8 mouse cellular contexts compared by ENCODE assay signal in the genomic region with DNA sequence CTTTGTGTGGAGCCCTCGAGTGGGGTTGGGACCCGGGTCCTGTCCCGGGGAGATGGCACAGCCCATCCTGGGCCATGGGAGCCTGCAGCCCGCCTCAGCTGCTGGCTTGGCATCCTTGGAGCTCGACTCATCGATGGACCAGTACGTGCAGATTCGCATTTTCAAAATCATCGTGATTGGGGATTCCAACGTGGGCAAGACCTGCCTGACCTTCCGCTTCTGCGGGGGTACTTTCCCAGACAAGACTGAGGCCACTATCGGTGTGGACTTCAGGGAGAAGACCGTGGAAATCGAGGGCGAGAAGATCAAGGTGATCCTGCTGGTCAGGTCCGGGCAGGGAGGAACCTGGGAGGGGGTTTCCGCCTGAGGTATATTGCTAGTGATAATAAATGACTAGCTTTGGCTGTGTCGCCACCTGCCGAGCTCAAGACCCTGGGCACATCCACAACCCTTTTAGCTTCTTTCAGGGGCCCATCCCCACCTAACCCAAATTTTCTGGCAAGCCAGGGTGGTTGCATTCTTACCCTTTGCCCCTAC. TPM values are rescaled to one million over a fixed set of nuclear protein-coding genes. Genes with fewer than 3 reads are reported as not detected.
DNase-seq lines count a peak whose midpoint lies in the region; ATAC-seq lines count a peak whose summit lies in the region.

No protein-coding gene starts in this region.

- H3K4me2 ChIP-seq in lung, embryonic 16.5 days (ENCODE audit: low read depth, low read length): peak overlapping the region; percentile 77
- H3K4me2 ChIP-seq in intestine, embryonic 16.5 days (ENCODE audit: low read depth, low read length): peak overlapping the region; percentile 80
- H3K4me2 ChIP-seq in neural tube, embryonic 12.5 days (replicated peaks): peak overlapping the region; percentile 67

- no peak overlapping the region for H3K27ac ChIP-seq in lung, embryonic 16.5 days (ENCODE audit: low read length)
- H3K27ac ChIP-seq in intestine, embryonic 16.5 days (ENCODE audit: low read length): no peak overlapping the region
- peak overlapping the region; percentile 68; the same call in 1 of the 2 replicates for H3K27ac ChIP-seq in neural tube, embryonic 12.5 days

- peak overlapping the region; percentile 49 for H3K4me3 ChIP-seq in lung, embryonic 16.5 days (ENCODE audit: low read length)
- H3K4me3 ChIP-seq in intestine, embryonic 16.5 days (ENCODE audit: low read length): peak overlapping the region; percentile 51
- H3K4me3 ChIP-seq in neural tube, embryonic 12.5 days: peak overlapping the region; percentile 42

- no peaks in the 10 kb centered on the region for H3K4me1 ChIP-seq in lung, embryonic 16.5 days (replicated peaks; ENCODE audit: control insufficient read depth, insufficient read depth, low read length)
- no peaks in the 10 kb centered on the region for H3K4me1 ChIP-seq in intestine, embryonic 16.5 days (ENCODE audit: control insufficient read depth, insufficient read depth, low read length)
- no peaks in the 10 kb centered on the region for H3K4me1 ChIP-seq in neural tube, embryonic 12.5 days

- H3K27me3 ChIP-seq in lung, embryonic 16.5 days (ENCODE audit: control insufficient read depth, insufficient read depth, low read depth, low read length): peaks cover 8% of the 10 kb centered on the region; the same call in 1 of the 2 replicates
- H3K27me3 ChIP-seq in intestine, embryonic 16.5 days (replicated peaks; ENCODE audit: control insufficient read depth, insufficient read depth, low read length): no peaks in the 10 kb centered on the region
- no peaks in the 10 kb centered on the region for H3K27me3 ChIP-seq in neural tube, embryonic 12.5 days (replicated peaks)

- ATAC-seq in cerebellum, adult (ENCODE audit: insufficient number of reproducible peaks, low FRiP score, low TSS enrichment): no peak
- ATAC-seq in lung, embryonic 16.5 days (ENCODE audit: low read depth): peak; percentile 17; the same call in 1 of the 2 replicates
- peak; percentile 41; the same call in 1 of the 2 replicates for ATAC-seq in intestine, embryonic 16.5 days
- no peak for ATAC-seq in neural tube, embryonic 12.5 days (ENCODE audit: low FRiP score, low read depth)

- WGBS in lung, embryonic 16.5 days: 19% methylated on average over 20 of the region's 20 CpGs
- WGBS in intestine, embryonic 16.5 days: 15% methylated on average over 20 of the region's 20 CpGs
- WGBS in neural tube, embryonic 12.5 days: 25% methylated on average over 20 of the region's 20 CpGs

- no peaks in the 10 kb centered on the region for H3K36me3 ChIP-seq in lung, embryonic 16.5 days (ENCODE audit: control insufficient read depth, insufficient read depth, low read length)
- no peaks in the 10 kb centered on the region for H3K36me3 ChIP-seq in intestine, embryonic 16.5 days (ENCODE audit: control insufficient read depth, insufficient read depth, low read length)
- no peaks in the 10 kb centered on the region for H3K36me3 ChIP-seq in neural tube, embryonic 12.5 days

- H3K9ac ChIP-seq in lung, embryonic 16.5 days (ENCODE audit: low read length): peak overlapping the region; percentile 52
- peak overlapping the region; percentile 63 for H3K9ac ChIP-seq in intestine, embryonic 16.5 days (ENCODE audit: low read depth, low read length)
- H3K9ac ChIP-seq in neural tube, embryonic 12.5 days: peak overlapping the region; percentile 65

- H3K9me3 ChIP-seq in lung, embryonic 16.5 days (ENCODE audit: control insufficient read depth, low read length): no peaks in the 10 kb centered on the region; the same call in 1 of the 2 replicates
- no peaks in the 10 kb centered on the region; the same call in 1 of the 2 replicates for H3K9me3 ChIP-seq in intestine, embryonic 16.5 days (ENCODE audit: control insufficient read depth, low read length)
- H3K9me3 ChIP-seq in neural tube, embryonic 12.5 days: no peaks in the 10 kb centered on the region

- peak; percentile 46 for DNase-seq in cerebellum, postnatal 10 days
- no peak for DNase-seq in lung, postnatal 25 days (ENCODE audit: low spot score)
- no peak for DNase-seq in ovary, postnatal 36 days (ENCODE audit: low spot score)
- DNase-seq in urinary bladder, postnatal 25 days (ENCODE audit: low spot score): no peak

RNA-seq across cellular contexts. Expression of gene Rab33a, which starts 0.5 kb away (rescaled TPM):
- polyA plus RNA-seq in lung, embryonic 16.5 days (2015; fragmentation: Nextera tagmentation; extraction: Ambion mirVana): 1.9 and 2.1 TPM in 2 replicates
- 3.9 and 4.8 TPM in 2 replicates for polyA plus RNA-seq in intestine, embryonic 16.5 days (2015; fragmentation: Nextera tagmentation; extraction: Ambion mirVana)
- 48.7 and 53.6 TPM in 2 replicates for polyA plus RNA-seq in neural tube, embryonic 12.5 days (2016; fragmentation: Nextera tagmentation; extraction: Ambion mirVana)

RNA-seq across cellular contexts. Expression of gene Aifm1, which starts 6.3 kb away (rescaled TPM):
- polyA plus RNA-seq in lung, embryonic 16.5 days (2015; fragmentation: Nextera tagmentation; extraction: Ambion mirVana): 59.2 and 60.5 TPM in 2 replicates
- polyA plus RNA-seq in intestine, embryonic 16.5 days (2015; fragmentation: Nextera tagmentation; extraction: Ambion mirVana): 114 and 115 TPM in 2 replicates
- polyA plus RNA-seq in neural tube, embryonic 12.5 days (2016; fragmentation: Nextera tagmentation; extraction: Ambion mirVana): 56.0 and 58.8 TPM in 2 replicates

RNA-seq across cellular contexts. Expression of gene Elf4, which starts 56.7 kb away (rescaled TPM):
- polyA plus RNA-seq in lung, embryonic 16.5 days (2015; fragmentation: Nextera tagmentation; extraction: Ambion mirVana): 5.4 and 5.5 TPM in 2 replicates
- 11.8 and 15.5 TPM in 2 replicates for polyA plus RNA-seq in intestine, embryonic 16.5 days (2015; fragmentation: Nextera tagmentation; extraction: Ambion mirVana)
- 1.3 TPM in 2 replicates for polyA plus RNA-seq in neural tube, embryonic 12.5 days (2016; fragmentation: Nextera tagmentation; extraction: Ambion mirVana)

Comparison
In these comparisons a context has a peak if more than half of its experiments do, and no peak if none do; other contexts are left out.
1. DNase-seq: peak in cerebellum, postnatal 10 days (2 of 2); none in lung, postnatal 25 days (single experiment), ovary, postnatal 36 days (single experiment) and urinary bladder, postnatal 25 days (single experiment).
2. ATAC-seq: peak in lung, embryonic 16.5 days (single experiment) and intestine, embryonic 16.5 days (single experiment); none in cerebellum, adult (single experiment) and neural tube, embryonic 12.5 days (single experiment).
3. Peak in every context shown above with its lines, with median percentiles within 50 percentile points of each other: H3K4me2 ChIP-seq, H3K4me3 ChIP-seq and H3K9ac ChIP-seq.